Mouse (Mus musculus) liver, adult 2 months (tissue): Measurements from ENCODE around the gene Krtap1-3. TPM values are rescaled to one million over a fixed set of nuclear protein-coding genes. Genes with fewer than 3 reads are reported as not detected.

ENCODE experiments used
- DNase-seq: peaks from one replicate; pipeline ENCODE4 v3.0.0-alpha.2; 2011; ENCODE audit warnings: low read depth, low spot score; ENCODE audit errors: extremely low read depth
- H3K27ac ChIP-seq: fragments of 200-500 bp; replicated peaks from 2 replicates; pipeline ENCODE4 v1.5.1; 2012; ENCODE audit warnings: low read depth, mild to moderate bottlenecking, control low read depth, inconsistent platforms, low read length; ENCODE audit not compliant: insufficient read depth
- H3K27me3 ChIP-seq: fragments of 200-500 bp; 2 replicates; pipeline ENCODE4 v1.6.1; 2012; ENCODE audit warnings: mild to moderate bottlenecking, moderate library complexity, low read length, inconsistent platforms; ENCODE audit not compliant: control insufficient read depth, insufficient read depth
- H3K36me3 ChIP-seq: fragments of 200-500 bp; 2 replicates; pipeline ENCODE4 v1.6.1; 2012; ENCODE audit warnings: low read length, inconsistent platforms; ENCODE audit not compliant: control insufficient read depth, insufficient read depth
- H3K4me1 ChIP-seq: fragments of 200-500 bp; 2 replicates; pipeline ENCODE4 v1.6.1; 2011; ENCODE audit warnings: low read length; ENCODE audit not compliant: control insufficient read depth, insufficient read depth
- H3K4me3 ChIP-seq: fragments of 200-500 bp; 2 replicates; pipeline ENCODE4 v1.5.1; 2011; ENCODE audit warnings: low read depth, mild to moderate bottlenecking, control low read depth, low read length, moderate library complexity; ENCODE audit not compliant: insufficient read depth
- H3K79me2 ChIP-seq: fragments of 200-500 bp; 2 replicates; pipeline ENCODE4 v1.6.1; 2012; ENCODE audit warnings: inconsistent platforms, mild to moderate bottlenecking, low read length, moderate library complexity; ENCODE audit not compliant: control insufficient read depth, insufficient read depth
- H3K9ac ChIP-seq: fragments of 200-500 bp; 2 replicates; pipeline ENCODE4 v1.6.1; 2012; ENCODE audit warnings: low read depth, mild to moderate bottlenecking, control low read depth, inconsistent platforms, low read length
- CTCF ChIP-seq: fragments of 200-500 bp; IDR thresholded peaks from 2 replicates; pipeline ENCODE4 v1.5.1; 2011; ENCODE audit warnings: low read depth, low read length, control low read depth
- POLR2A ChIP-seq: fragments of 200-500 bp; IDR thresholded peaks from 2 replicates; pipeline ENCODE4 v1.6.1; 2011; ENCODE audit warnings: low read length, control low read depth; ENCODE audit not compliant: insufficient read depth; ENCODE audit errors: extremely low read depth
- WGBS: fragments of 180-500 bp; shearing (Covaris S2); methylation state at CpG from one replicate; pipeline ENCODE4 v1.1.7; 2018; 5-methylcytosine and 5-hydroxymethylcytosine counted together
- polyA plus RNA-seq: library from polyadenylated mRNA; depleted of rRNA; stranded (reverse); fragments of >200 nt; gene quantifications from 2 replicates; pipeline ENCODE4 v1.2.3, GENCODE M21; 2012; rRNA removed
- total RNA-seq: library from RNA; depleted of rRNA; stranded (reverse); fragments of >200 nt; gene quantifications from 2 replicates; pipeline ENCODE4 v1.2.3, GENCODE M21; 2014; rRNA removed

The Krtap1-3 gene
- total and polyA plus RNA-seq, 2 experiments: not detected

DNA sequence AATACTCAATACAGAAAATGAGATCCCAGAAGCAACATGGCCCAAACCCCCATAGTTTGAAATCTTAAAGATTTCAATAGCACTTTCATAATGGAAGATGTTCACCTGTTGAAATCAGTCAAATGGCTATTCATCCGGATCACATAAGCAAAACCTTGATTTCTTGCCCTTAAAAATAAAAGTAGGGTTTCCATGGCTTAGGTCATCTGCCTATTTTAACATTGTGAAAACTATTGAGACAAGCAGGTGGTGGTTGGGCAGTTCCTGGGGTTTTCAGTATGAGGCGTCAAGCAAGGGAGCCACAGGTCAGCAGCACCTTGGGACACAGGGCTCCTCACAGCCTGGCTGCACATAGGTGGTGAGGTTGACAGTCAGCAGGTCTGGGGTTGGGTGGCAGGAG, 34.9 kb downstream of the Krtap1-3 start:
- WGBS: 89% methylated on average over 2 of the region's 2 CpGs
- H3K36me3 ChIP-seq: no peaks in the 10 kb centered on the region
- TF ChIP-seq CTCF (no peak), POLR2A (no peak)
- H3K9ac ChIP-seq: no peak overlapping the region
- no peaks in the 10 kb centered on the region for H3K4me1 ChIP-seq
- H3K27ac ChIP-seq: no peak overlapping the region
- no peak overlapping the region for H3K4me3 ChIP-seq
- H3K27me3 ChIP-seq: no peaks in the 10 kb centered on the region
- no peaks in the 10 kb centered on the region for H3K79me2 ChIP-seq
- no peak for DNase-seq

DNA sequence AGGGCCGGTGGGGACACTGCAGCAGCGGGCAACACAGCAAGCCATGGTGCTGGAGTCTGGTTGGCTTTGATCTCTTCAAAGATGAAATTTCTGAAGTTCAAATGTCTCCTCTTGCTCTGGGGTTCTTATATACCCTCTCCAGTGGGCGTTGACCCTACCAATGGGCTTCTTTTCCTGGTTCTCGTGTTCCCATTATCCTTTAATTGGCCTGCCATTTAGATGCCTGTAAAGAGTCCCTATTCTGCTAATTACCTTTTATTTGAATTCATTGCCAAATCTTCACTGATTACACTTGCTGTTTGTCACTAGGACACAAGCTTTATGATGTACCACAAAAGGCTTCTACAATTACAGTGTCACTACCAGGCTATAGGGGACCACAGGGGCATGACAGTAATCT, 40.4 kb downstream of the Krtap1-3 start, which contains the start of gene Krtap3-3:
TSS of gene Krtap3-3 (minus strand) at position 101 of the 400 bp plus-strand sequence.
- no peak within 1 kb of the TSS for H3K27ac ChIP-seq
- H3K27me3 ChIP-seq: no peaks in the 10 kb centered on the region
- TF ChIP-seq POLR2A (no peak), CTCF (no peak)
- no peak for DNase-seq
- no peaks in the 10 kb centered on the region for H3K4me1 ChIP-seq
- H3K79me2 ChIP-seq: no peaks in the 10 kb centered on the region
- H3K4me3 ChIP-seq: no peak within 1 kb of the TSS
- no peaks in the 10 kb centered on the region for H3K36me3 ChIP-seq
- 69% methylated on average over 4 of the region's 4 CpGs for WGBS
- H3K9ac ChIP-seq: no peak within 1 kb of the TSS

DNA sequence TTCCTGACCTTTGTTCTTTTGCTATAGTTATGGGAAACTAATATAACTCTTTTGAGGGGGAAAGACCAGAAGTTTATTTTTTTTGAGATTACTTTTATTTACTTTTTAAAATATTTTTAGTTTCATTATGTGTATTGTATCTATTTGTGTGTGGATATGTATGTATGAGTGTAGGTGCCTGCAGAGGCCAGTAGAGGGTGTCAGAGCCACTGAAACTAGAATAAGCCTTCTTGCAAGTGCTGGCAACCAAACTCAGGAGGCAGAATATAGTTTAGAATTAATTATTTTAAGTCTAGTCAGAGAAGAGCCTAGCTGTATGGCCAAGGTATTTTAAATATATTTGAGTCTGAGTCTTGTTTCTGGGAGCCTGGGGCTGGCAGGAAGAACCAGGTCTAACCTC, 43.2 kb downstream of the Krtap1-3 start:
- no peaks in the 10 kb centered on the region for H3K79me2 ChIP-seq
- H3K36me3 ChIP-seq: no peaks in the 10 kb centered on the region
- no peak for TF ChIP-seq POLR2A
- no peak for TF ChIP-seq CTCF
- no peak overlapping the region for H3K9ac ChIP-seq
- H3K27ac ChIP-seq: no peak overlapping the region
- H3K27me3 ChIP-seq: 0 out of 2 replicates have a peak, but pooled peaks cover under 1% of the 10 kb centered on the region
- H3K4me1 ChIP-seq: no peaks in the 10 kb centered on the region
- DNase-seq: no peak
- H3K4me3 ChIP-seq: no peak overlapping the region

Other genes starting within 250 kb of the Krtap1-3 start
Only the 30 nearest of the 36 such genes appear.
- 0.37 and 0.87 TPM in 2 replicates for gene Krt10, start 202.0 kb downstream of the Krtap1-3 start, total RNA-seq
- 0.29 and 0.76 TPM in 2 replicates for gene Krt10, start 202.0 kb downstream of the Krtap1-3 start, polyA plus RNA-seq
- not detected in 2 replicates for gene Krt12, start 169.1 kb downstream of the Krtap1-3 start, total RNA-seq
- not detected in 2 replicates for gene Krt12, start 169.1 kb downstream of the Krtap1-3 start, polyA plus RNA-seq
- gene Krt20, start 153.2 kb downstream of the Krtap1-3 start, total RNA-seq: 0.09 TPM in 1 of 2 replicates, not detected in the other
- 0.04 and 0.15 TPM in 2 replicates for gene Krt20, start 153.2 kb downstream of the Krtap1-3 start, polyA plus RNA-seq
- gene Krt23, start 98.2 kb downstream of the Krtap1-3 start, total RNA-seq: 4.0 and 6.4 TPM in 2 replicates
- 1.4 and 1.7 TPM in 2 replicates for gene Krt23, start 98.2 kb downstream of the Krtap1-3 start, polyA plus RNA-seq
- not detected in 2 replicates for gene Krt39, start 70.0 kb downstream of the Krtap1-3 start, total RNA-seq
- not detected in 2 replicates for gene Krt39, start 70.0 kb downstream of the Krtap1-3 start, polyA plus RNA-seq
- gene Krt40, start 48.2 kb downstream of the Krtap1-3 start, total RNA-seq: not detected in 2 replicates
- not detected in 2 replicates for gene Krt40, start 48.2 kb downstream of the Krtap1-3 start, polyA plus RNA-seq
- gene Krtap3-3, start 40.5 kb downstream of the Krtap1-3 start, total RNA-seq: not detected in 2 replicates
- not detected in 2 replicates for gene Krtap3-3, start 40.5 kb downstream of the Krtap1-3 start, polyA plus RNA-seq
- not detected in 2 replicates for gene Krtap3-2, start 34.5 kb downstream of the Krtap1-3 start, total RNA-seq
- not detected in 2 replicates for gene Krtap3-2, start 34.5 kb downstream of the Krtap1-3 start, polyA plus RNA-seq
- not detected in 2 replicates for gene Gm11939, start 31.9 kb downstream of the Krtap1-3 start, total RNA-seq
- gene Gm11939, start 31.9 kb downstream of the Krtap1-3 start, polyA plus RNA-seq: not detected in 2 replicates
- not detected in 2 replicates for gene Krtap3-1, start 24.7 kb downstream of the Krtap1-3 start, total RNA-seq
- not detected in 2 replicates for gene Krtap3-1, start 24.7 kb downstream of the Krtap1-3 start, polyA plus RNA-seq
- gene Krtap1-5, start 10.3 kb downstream of the Krtap1-3 start, total RNA-seq: not detected in 2 replicates
- gene Krtap1-5, start 10.3 kb downstream of the Krtap1-3 start, polyA plus RNA-seq: not detected in 2 replicates
- not detected in 2 replicates for gene Krtap1-4, start 7.7 kb downstream of the Krtap1-3 start, total RNA-seq
- not detected in 2 replicates for gene Krtap1-4, start 7.7 kb downstream of the Krtap1-3 start, polyA plus RNA-seq
- gene Krtap9-3, start 6.8 kb upstream of the Krtap1-3 start, total RNA-seq: not detected in 2 replicates
- gene Krtap9-3, start 6.8 kb upstream of the Krtap1-3 start, polyA plus RNA-seq: not detected in 2 replicates
- not detected in 2 replicates for gene Gm11938, start 12.0 kb upstream of the Krtap1-3 start, total RNA-seq
- gene Gm11938, start 12.0 kb upstream of the Krtap1-3 start, polyA plus RNA-seq: not detected in 2 replicates
- gene Gm11937, start 18.9 kb upstream of the Krtap1-3 start, total RNA-seq: not detected in 2 replicates
- gene Gm11937, start 18.9 kb upstream of the Krtap1-3 start, polyA plus RNA-seq: not detected in 2 replicates
- not detected in 2 replicates for gene Krtap2-4, start 23.5 kb upstream of the Krtap1-3 start, total RNA-seq
- gene Krtap2-4, start 23.5 kb upstream of the Krtap1-3 start, polyA plus RNA-seq: not detected in 2 replicates
- gene Gm11562, start 29.1 kb upstream of the Krtap1-3 start, total RNA-seq: not detected in 2 replicates
- gene Gm11562, start 29.1 kb upstream of the Krtap1-3 start, polyA plus RNA-seq: not detected in 2 replicates
- gene Krtap4-1, start 36.9 kb upstream of the Krtap1-3 start, total RNA-seq: not detected in 2 replicates
- gene Krtap4-1, start 36.9 kb upstream of the Krtap1-3 start, polyA plus RNA-seq: not detected in 2 replicates
- not detected in 2 replicates for gene Krtap4-2, start 43.7 kb upstream of the Krtap1-3 start, total RNA-seq
- not detected in 2 replicates for gene Krtap4-2, start 43.7 kb upstream of the Krtap1-3 start, polyA plus RNA-seq
- gene Krtap4-7, start 52.8 kb upstream of the Krtap1-3 start, total RNA-seq: not detected in 2 replicates
- gene Krtap4-7, start 52.8 kb upstream of the Krtap1-3 start, polyA plus RNA-seq: not detected in 2 replicates
- gene Gm11555, start 58.9 kb upstream of the Krtap1-3 start, total RNA-seq: not detected in 2 replicates
- gene Gm11555, start 58.9 kb upstream of the Krtap1-3 start, polyA plus RNA-seq: not detected in 2 replicates
- gene Gm11563, start 67.6 kb upstream of the Krtap1-3 start, total RNA-seq: not detected in 2 replicates
- gene Gm11563, start 67.6 kb upstream of the Krtap1-3 start, polyA plus RNA-seq: not detected in 2 replicates
- gene Krtap4-6, start 74.6 kb upstream of the Krtap1-3 start, total RNA-seq: not detected in 2 replicates
- gene Krtap4-6, start 74.6 kb upstream of the Krtap1-3 start, polyA plus RNA-seq: not detected in 2 replicates
- not detected in 2 replicates for gene Gm14190, start 99.4 kb upstream of the Krtap1-3 start, total RNA-seq
- gene Gm14190, start 99.4 kb upstream of the Krtap1-3 start, polyA plus RNA-seq: not detected in 2 replicates
- gene Gm14180, start 143.0 kb upstream of the Krtap1-3 start, total RNA-seq: not detected in 2 replicates
- gene Gm14180, start 143.0 kb upstream of the Krtap1-3 start, polyA plus RNA-seq: not detected in 2 replicates
- not detected in 2 replicates for gene Gm11595, start 181.6 kb upstream of the Krtap1-3 start, total RNA-seq
- gene Gm11595, start 181.6 kb upstream of the Krtap1-3 start, polyA plus RNA-seq: not detected in 2 replicates
- not detected in 2 replicates for gene Krtap4-8, start 189.4 kb upstream of the Krtap1-3 start, total RNA-seq
- not detected in 2 replicates for gene Krtap4-8, start 189.4 kb upstream of the Krtap1-3 start, polyA plus RNA-seq
- gene Krtap4-9, start 193.9 kb upstream of the Krtap1-3 start, total RNA-seq: not detected in 2 replicates
- not detected in 2 replicates for gene Krtap4-9, start 193.9 kb upstream of the Krtap1-3 start, polyA plus RNA-seq
- not detected in 2 replicates for gene Gm11596, start 202.1 kb upstream of the Krtap1-3 start, total RNA-seq
- gene Gm11596, start 202.1 kb upstream of the Krtap1-3 start, polyA plus RNA-seq: not detected in 2 replicates
- not detected in 2 replicates for gene Gm11569, start 207.6 kb upstream of the Krtap1-3 start, total RNA-seq
- gene Gm11569, start 207.6 kb upstream of the Krtap1-3 start, polyA plus RNA-seq: not detected in 2 replicates